Mouse (Mus musculus): ENCODE measurements around the gene Spaar.
A peak's percentile ranks its signal among the peaks of the same experiment; 100 is the strongest.

DNA sequence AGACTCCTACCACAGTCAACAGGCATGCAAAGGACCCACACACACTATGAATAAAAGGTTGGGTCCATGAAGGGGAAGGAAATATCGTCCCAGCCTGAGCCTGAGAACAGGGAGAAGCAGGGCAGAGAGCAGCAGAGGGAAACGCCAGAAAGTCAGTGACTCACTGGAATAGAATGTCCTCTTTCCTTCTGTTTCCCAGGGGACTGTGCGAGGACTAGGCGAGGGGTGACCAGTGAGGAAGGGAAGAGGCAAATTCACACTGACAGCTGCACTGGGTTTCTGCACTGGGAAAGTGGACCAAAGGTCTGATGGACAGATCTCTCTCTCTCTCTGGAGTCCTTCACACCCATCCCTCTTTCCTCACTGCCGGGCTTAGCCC is 1.3 kb upstream of the Spaar start:
- TF ChIP-seq POLR2A (IDR thresholded peaks at IDR 0.05; ENCODE audit: insufficient read depth, low read depth, low read length), result peak; percentile 89
- TF ChIP-seq CTCF (IDR thresholded peaks at IDR 0.05), result no peak
- peak; percentile 100 for TF ChIP-seq EP300 (IDR thresholded peaks at IDR 0.05; ENCODE audit: insufficient read depth, low read depth, low read length)
